In the genomic region with DNA sequence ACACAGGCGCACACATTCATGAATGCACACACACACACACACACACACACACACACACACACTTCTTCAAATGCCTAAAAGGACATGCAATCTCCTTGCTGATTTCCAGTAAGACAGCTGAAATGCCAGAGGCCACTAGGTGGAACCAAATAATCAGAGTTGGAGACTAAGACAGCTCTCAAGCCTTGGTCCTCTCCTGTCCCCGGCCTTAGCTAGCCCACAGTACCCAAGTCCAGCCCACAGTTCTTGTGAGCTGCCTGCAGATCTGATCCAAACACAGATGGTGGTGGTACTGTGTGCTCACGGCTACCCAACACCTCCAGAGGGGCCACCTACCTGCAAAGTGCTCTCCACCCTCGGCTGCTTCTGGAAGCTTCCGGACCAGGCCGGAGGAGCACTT, we compare ENCODE assay signal across 9 mouse cellular contexts. TPM values are rescaled to one million over a fixed set of nuclear protein-coding genes. Genes with fewer than 3 reads are reported as not detected.
DNase-seq lines count a peak whose midpoint lies in the region; ATAC-seq and TF ChIP-seq lines count a peak whose summit lies in the region.
"Had no signal": no experiment of that assay in that cellular context is flagged by ENCODE, and none has a peak within 500 bp of the region (broad histone marks: within the 10 kb centered on the region; RNA-seq: fewer than 3 reads in every experiment).

No protein-coding gene starts in this region.

- no peaks in the 10 kb centered on the region for H3K36me3 ChIP-seq in liver, embryonic 12.5 days
- no peaks in the 10 kb centered on the region for H3K36me3 ChIP-seq in liver, embryonic 14.5 days (replicated peaks; ENCODE audit: control insufficient read depth, insufficient read depth, low read depth)

- TF ChIP-seq POLR2A in olfactory bulb, adult 2 months (IDR thresholded peaks at IDR 0.05; ENCODE audit: insufficient read depth, low read depth, low read length): no peak

- intact Hi-C loops in gastrocnemius, postnatal 14 days (cut with DNase I; ENCODE audit: low total_unique reads): loop anchor here (5.0 kb wide), 2 partner anchors 85 to 195 kb away; a partner anchor contains a TSS

- TF ChIP-seq EP300 in liver, embryonic 14.5 days (IDR thresholded peaks at IDR 0.05; ENCODE audit: low read depth): no peak

- H3K4me2 ChIP-seq in liver, embryonic 12.5 days: no peak overlapping the region
- H3K4me2 ChIP-seq in liver, embryonic 14.5 days (ENCODE audit: low read depth): no peak overlapping the region

- no peak overlapping the region for H3K9ac ChIP-seq in liver, embryonic 12.5 days
- H3K9ac ChIP-seq in liver, embryonic 14.5 days (replicated peaks): no peak overlapping the region

- ATAC-seq in liver, embryonic 12.5 days: no peak
- no peak for ATAC-seq in liver, embryonic 14.5 days (ENCODE audit: insufficient read depth)

- peak; percentile 68 for TF ChIP-seq CTCF in liver, embryonic 14.5 days (IDR thresholded peaks at IDR 0.05; ENCODE audit: low read depth)
- peak; percentile 20; the same call in 1 of the 2 replicates for TF ChIP-seq CTCF in olfactory bulb, adult 2 months (IDR thresholded peaks at IDR 0.05; ENCODE audit: insufficient read depth, low read depth, low read length)

- H3K9me3 ChIP-seq in liver, embryonic 12.5 days (replicated peaks): no peaks in the 10 kb centered on the region
- no peaks in the 10 kb centered on the region for H3K9me3 ChIP-seq in liver, embryonic 14.5 days (ENCODE audit: control insufficient read depth, low read length)

- H3K4me3 ChIP-seq in liver, embryonic 12.5 days: no peak overlapping the region
- no peak overlapping the region for H3K4me3 ChIP-seq in liver, embryonic 14.5 days (ENCODE audit: insufficient read depth in 1 of 2, low read depth in 2 of 2, low read length in 2 of 2)
- H3K4me3 ChIP-seq in olfactory bulb, adult 2 months (ENCODE audit: insufficient read depth, low read depth, low read length): no peak overlapping the region

- H3K4me1 ChIP-seq in liver, embryonic 12.5 days: no peaks in the 10 kb centered on the region
- H3K4me1 ChIP-seq in liver, embryonic 14.5 days (replicated peaks; ENCODE audit: control insufficient read depth in 2 of 2, insufficient read depth in 2 of 2, low read length in 1 of 2): 0 out of 4 replicates have a peak, but pooled peaks cover 0 to 2% of the 10 kb centered on the region in 2 experiments
- peaks cover 7% of the 10 kb centered on the region for H3K4me1 ChIP-seq in olfactory bulb, adult 2 months (ENCODE audit: control insufficient read depth, insufficient read depth, low read length)

- DNase-seq in liver: peak; percentile 44
- peak; percentile 88 to 90 for DNase-seq in cerebellum, postnatal 10 days
- DNase-seq in gastrocnemius, postnatal 14 days: peak; percentile 58
- DNase-seq in kidney, adult 8-10 months: peak; percentile 85
- peak; percentile 27 to 41 (median 38) for DNase-seq in liver, embryonic 14.5 days (ENCODE audit: low read depth in 3 of 3, low spot score in 3 of 3)
- no peak for DNase-seq in thymus, postnatal 14 days

- no peak overlapping the region for H3K27ac ChIP-seq in liver, embryonic 12.5 days
- no peak overlapping the region for H3K27ac ChIP-seq in liver, embryonic 14.5 days
- H3K27ac ChIP-seq in olfactory bulb, adult 2 months (ENCODE audit: insufficient read depth, low read depth, low read length): no peak overlapping the region
- H3K27ac ChIP-seq: macrophage had no signal

- peaks cover 11% of the 10 kb centered on the region for H3K27me3 ChIP-seq in liver, embryonic 12.5 days (replicated peaks)
- H3K27me3 ChIP-seq in liver, embryonic 14.5 days (ENCODE audit: control insufficient read depth, insufficient read depth, low read length): no peaks in the 10 kb centered on the region; the same call in 1 of the 2 replicates

- WGBS in liver, embryonic 12.5 days (ENCODE audit: insufficient replicate concordance): 56% methylated on average over 6 of the region's 6 CpGs
- 59% methylated on average over 6 of the region's 6 CpGs for WGBS in liver, embryonic 14.5 days (ENCODE audit: insufficient replicate concordance)
- WGBS in olfactory bulb, adult 2 months: 51% methylated on average over 6 of the region's 6 CpGs

RNA-seq across cellular contexts. Expression of a gene that starts 4.5 kb away (rescaled TPM):
- not detected in 2 replicates for polyA plus RNA-seq in liver, embryonic 12.5 days (2016; fragmentation: Nextera tagmentation; extraction: Ambion mirVana)
- 1 to 10 TPM in 1 of 2 experiments, under 1 TPM in 1; 0.78 to 2.5 TPM for total RNA-seq in gastrocnemius, postnatal 14 days (2021)
- 0.01 TPM in 1 of 2 replicates, not detected in the other for polyA plus RNA-seq in liver, embryonic 14.5 days (2012; rRNA removed)
- not detected in 2 replicates for polyA plus RNA-seq in liver, embryonic 14.5 days (2014; fragmentation: Nextera tagmentation; extraction: Ambion mirVana)
- not detected in 2 replicates for polyA plus RNA-seq in olfactory bulb, adult 2 months (2012; ENCODE audit: insufficient read depth, insufficient read length, low replicate concordance, missing spikeins)
- polyA plus RNA-seq: macrophage had no signal

RNA-seq across cellular contexts. Expression of a gene that starts 25.4 kb away (rescaled TPM):
- polyA plus RNA-seq in liver, embryonic 12.5 days (2016; fragmentation: Nextera tagmentation; extraction: Ambion mirVana): 15.5 and 15.8 TPM in 2 replicates
- 10 to 100 TPM; 25.1 to 26.8 TPM for total RNA-seq in gastrocnemius, postnatal 14 days (2021)
- 8.1 and 9.2 TPM in 2 replicates for polyA plus RNA-seq in liver, embryonic 14.5 days (2012; rRNA removed)
- 7.2 and 8.5 TPM in 2 replicates for polyA plus RNA-seq in liver, embryonic 14.5 days (2014; fragmentation: Nextera tagmentation; extraction: Ambion mirVana)
- 415 TPM in 1 of 2 replicates, not detected in the other for polyA plus RNA-seq in olfactory bulb, adult 2 months (2012; ENCODE audit: insufficient read depth, insufficient read length, low replicate concordance, missing spikeins)

RNA-seq across cellular contexts. Expression of a gene that starts 39.5 kb away (rescaled TPM):
- polyA plus RNA-seq in liver, embryonic 12.5 days (2016; fragmentation: Nextera tagmentation; extraction: Ambion mirVana): 24.7 and 25.9 TPM in 2 replicates
- under 1 TPM; 0.18 to 0.41 TPM for total RNA-seq in gastrocnemius, postnatal 14 days (2021)
- polyA plus RNA-seq in liver, embryonic 14.5 days (2012; rRNA removed): 11.9 and 12.4 TPM in 2 replicates
- 8.6 and 9.4 TPM in 2 replicates for polyA plus RNA-seq in liver, embryonic 14.5 days (2014; fragmentation: Nextera tagmentation; extraction: Ambion mirVana)
- not detected in 2 replicates for polyA plus RNA-seq in olfactory bulb, adult 2 months (2012; ENCODE audit: insufficient read depth, insufficient read length, low replicate concordance, missing spikeins)
